Mouse (Mus musculus) CH12.LX (cell line): ENCODE measurements at regions not wholly inside any gene's neighbourhood (a gene's known extent, or its start where the extent isn't known, plus 50 kb on each side); places are given as distances from the start of the nearest gene placed in this dataset.

ENCODE experiments used
- DNase-seq: peaks from one replicate; pipeline ENCODE4 v3.0.0-alpha.2; 2013; ENCODE audit errors: extremely low read depth
- H3K27ac ChIP-seq: 2 replicates; pipeline ENCODE4 v1.5.1; 2012; ENCODE audit warnings: low read depth, mild to moderate bottlenecking, control low read depth, moderate library complexity; ENCODE audit not compliant: insufficient read depth
- H3K27me3 ChIP-seq: replicated peaks from 2 replicates; pipeline ENCODE3; 2012; ENCODE audit warnings: inconsistent platforms
- H3K36me3 ChIP-seq, 2 experiments: replicated peaks in 1 of 2; 2 replicates each; pipeline versions ENCODE3 to v1.6.1; 2012; ENCODE audit warnings: inconsistent platforms in 1 of 2, low read length in 1 of 2, mild to moderate bottlenecking in 1 of 2, mixed read lengths in 1 of 2, moderate library complexity in 1 of 2; ENCODE audit not compliant: control insufficient read depth in 1 of 2, insufficient read depth in 1 of 2
- H3K4me1 ChIP-seq, 2 experiments: 2 replicates each; pipeline ENCODE4 v1.6.1; 2012; ENCODE audit warnings: inconsistent platforms in 1 of 2, moderate library complexity in 1 of 2; ENCODE audit not compliant: insufficient read depth in 2 of 2, control insufficient read depth in 1 of 2
- H3K4me2 ChIP-seq: 2 replicates; pipeline ENCODE4 v1.6.1; 2012; ENCODE audit warnings: low read depth, mild to moderate bottlenecking, control low read depth; ENCODE audit not compliant: poor library complexity, insufficient read depth, severe bottlenecking
- H3K4me3 ChIP-seq, 3 experiments: fragments of 150-350 bp in 1 of 3; sonication (generic) in 1 of 3; replicated peaks in 1 of 3; 2 replicates each; pipeline versions ENCODE3 to v1.5.1; 2011 to 2012; ENCODE audit warnings: low read depth in 2 of 3, low read length in 2 of 3, mild to moderate bottlenecking in 2 of 3, moderate library complexity in 2 of 3, control low read depth in 1 of 3, improper control_type of control experiment in 1 of 3, inconsistent platforms in 1 of 3, mixed read lengths in 1 of 3; ENCODE audit not compliant: poor library complexity in 1 of 3
- H3K79me2 ChIP-seq: replicated peaks from 2 replicates; pipeline ENCODE4 v1.6.1; 2012; ENCODE audit warnings: mild to moderate bottlenecking, moderate library complexity; ENCODE audit not compliant: control insufficient read depth, poor library complexity, insufficient read depth, severe bottlenecking; ENCODE audit errors: extremely low read depth
- H3K9ac ChIP-seq: 2 replicates; pipeline ENCODE4 v1.6.1; 2012; ENCODE audit warnings: low read depth, mild to moderate bottlenecking, control low read depth, moderate library complexity; ENCODE audit not compliant: insufficient read depth
- H3K9me3 ChIP-seq: replicated peaks from 2 replicates; pipeline ENCODE3; 2012; ENCODE audit warnings: low read length, inconsistent platforms, mixed read lengths
- BHLHE40 ChIP-seq: IDR thresholded peaks from 2 replicates; pipeline ENCODE4 v1.6.1; 2011; ENCODE audit warnings: mild to moderate bottlenecking, low read depth, low read length, improper control_type of control experiment
- CHD1 ChIP-seq: IDR thresholded peaks from 2 replicates; pipeline ENCODE4 v1.6.1; 2012; ENCODE audit warnings: low read depth, low read length, improper control_type of control experiment, inconsistent platforms
- ELF1 ChIP-seq: IDR thresholded peaks from 2 replicates; pipeline ENCODE4 v1.6.1; 2014; ENCODE audit warnings: low read depth, mild to moderate bottlenecking, inconsistent platforms, low read length, improper control_type of control experiment
- EP300 ChIP-seq: IDR thresholded peaks from 2 replicates; pipeline ENCODE4 v1.6.1; 2011; ENCODE audit warnings: low read length, improper control_type of control experiment
- HCFC1 ChIP-seq: IDR thresholded peaks from 2 replicates; pipeline ENCODE4 v1.6.1; 2012; ENCODE audit warnings: low read depth, mild to moderate bottlenecking, inconsistent platforms, low read length, improper control_type of control experiment
- IRF4 ChIP-seq: IDR thresholded peaks from 2 replicates; pipeline ENCODE4 v1.6.1; 2014; ENCODE audit warnings: low read depth, mild to moderate bottlenecking, inconsistent platforms, low read length, improper control_type of control experiment
- JUN ChIP-seq: IDR thresholded peaks from 2 replicates; pipeline ENCODE4 v1.6.1; 2011; ENCODE audit warnings: low read depth, mild to moderate bottlenecking, low read length, improper control_type of control experiment, moderate library complexity; ENCODE audit not compliant: insufficient read depth
- JUND ChIP-seq: conservative IDR thresholded peaks from 2 replicates; pipeline ENCODE4 v1.6.1; 2011; ENCODE audit warnings: low read depth, low read length, improper control_type of control experiment
- KAT2A ChIP-seq: IDR thresholded peaks from 2 replicates; pipeline ENCODE4 v1.6.1; 2012; ENCODE audit warnings: low read length, improper control_type of control experiment, inconsistent platforms; ENCODE audit not compliant: insufficient replicate concordance
- MAFK ChIP-seq: IDR thresholded peaks from 2 replicates; pipeline ENCODE4 v1.6.1; 2011; ENCODE audit warnings: low read length, improper control_type of control experiment; ENCODE audit not compliant: insufficient replicate concordance
- MEF2A ChIP-seq: IDR thresholded peaks from 2 replicates; pipeline ENCODE4 v1.6.1; 2014; ENCODE audit warnings: low read depth, mild to moderate bottlenecking, inconsistent platforms, low read length, improper control_type of control experiment, borderline replicate concordance
- MXI1 ChIP-seq: IDR thresholded peaks from 2 replicates; pipeline ENCODE4 v1.6.1; 2011; ENCODE audit warnings: mild to moderate bottlenecking, low read depth, low read length, improper control_type of control experiment
- NELFE ChIP-seq: IDR thresholded peaks from 2 replicates; pipeline ENCODE4 v1.6.1; 2011; ENCODE audit warnings: low read depth, low read length, improper control_type of control experiment
- POLR2A ChIP-seq: IDR thresholded peaks from 2 replicates; pipeline ENCODE4 v1.6.1; 2011; ENCODE audit warnings: low read depth, mild to moderate bottlenecking, improper control_type of control experiment, low read length
- POLR2AphosphoS2 ChIP-seq: IDR thresholded peaks from 2 replicates; pipeline ENCODE4 v1.6.1; 2011; ENCODE audit warnings: low read depth, low read length, improper control_type of control experiment
- RAD21 ChIP-seq: IDR thresholded peaks from 2 replicates; pipeline ENCODE4 v1.6.1; 2011; ENCODE audit warnings: low read depth, mild to moderate bottlenecking, low read length, improper control_type of control experiment, moderate library complexity
- RCOR1 ChIP-seq: conservative IDR thresholded peaks from 2 replicates; pipeline ENCODE4 v1.6.1; 2012; ENCODE audit warnings: low read depth, mild to moderate bottlenecking, inconsistent platforms, low read length, improper control_type of control experiment
- SIN3A ChIP-seq: IDR thresholded peaks from 2 replicates; pipeline ENCODE4 v1.6.1; 2012; ENCODE audit warnings: low read length, improper control_type of control experiment, inconsistent platforms
- SMC3 ChIP-seq: IDR thresholded peaks from 2 replicates; pipeline ENCODE4 v1.6.1; 2011; ENCODE audit warnings: low read depth, low read length, improper control_type of control experiment
- TBP ChIP-seq: conservative IDR thresholded peaks from 2 replicates; pipeline ENCODE4 v1.6.1; 2011; ENCODE audit warnings: low read depth, low read length, improper control_type of control experiment
- TCF12 ChIP-seq: IDR thresholded peaks from 2 replicates; pipeline ENCODE4 v1.6.1; 2014; ENCODE audit warnings: low read depth, mild to moderate bottlenecking, inconsistent platforms, low read length, improper control_type of control experiment
- UBTF ChIP-seq: IDR thresholded peaks from 2 replicates; pipeline ENCODE4 v1.6.1; 2012; ENCODE audit warnings: low read depth, mild to moderate bottlenecking, inconsistent platforms, low read length, improper control_type of control experiment, moderate library complexity
- USF1 ChIP-seq: IDR thresholded peaks from 2 replicates; pipeline ENCODE4 v1.6.1; 2014; ENCODE audit warnings: low read depth, mild to moderate bottlenecking, inconsistent platforms, low read length, improper control_type of control experiment
- ZC3H11A ChIP-seq: IDR thresholded peaks from 2 replicates; pipeline ENCODE4 v1.6.1; 2012; ENCODE audit warnings: low read depth, mild to moderate bottlenecking, inconsistent platforms, low read length, improper control_type of control experiment
- ZKSCAN1 ChIP-seq: IDR thresholded peaks from 2 replicates; pipeline ENCODE4 v1.6.1; 2012; ENCODE audit warnings: low read depth, inconsistent platforms, low read length, improper control_type of control experiment, borderline replicate concordance
- ZMIZ1 ChIP-seq: IDR thresholded peaks from 2 replicates; pipeline ENCODE4 v1.6.1; 2012; ENCODE audit warnings: low read depth, mild to moderate bottlenecking, inconsistent platforms, low read length, improper control_type of control experiment
- dilution Hi-C: fragments of 300-500 bp; cut with MboI; formaldehyde crosslinking; loops from 2 replicates; pipeline ENCODE4 v1.14.3; 2020; ENCODE audit warnings: low sequenced_read_pairs; ENCODE audit not compliant: extremely low pct_unique_long_range_greater_than_20kb, extremely low pct_ligation_motif_present
- in situ Hi-C: fragments of 300-500 bp; cut with MboI; formaldehyde crosslinking; loops from 3 replicates; pipeline ENCODE4 v1.14.3; 2019; ENCODE audit warnings: low sequenced_read_pairs, low pct_ligation_motif_present, low pct_unique_long_range_greater_than_20kb, mixed read lengths

- dilution Hi-C loops = no loop called here
- peaks cover 2% of the 10 kb centered on the region for H3K27me3 ChIP-seq
- no peak overlapping the region for H3K9ac ChIP-seq
- H3K36me3 ChIP-seq = no peaks in the 10 kb centered on the region
- H3K27ac ChIP-seq = no peak overlapping the region
- H3K4me1 ChIP-seq = peaks cover 11 to 19% of the 10 kb centered on the region in 2 experiments
- no peaks in the 10 kb centered on the region for H3K9me3 ChIP-seq
- no peak overlapping the region for H3K4me2 ChIP-seq
- TF ChIP-seq HCFC1 = no peak
- TF ChIP-seq TBP = no peak
- TF ChIP-seq MXI1 = no peak
- TF ChIP-seq UBTF = no peak
- no peak for TF ChIP-seq POLR2A
- TF ChIP-seq ZC3H11A = no peak
- no peak for TF ChIP-seq JUN
- no peak for TF ChIP-seq KAT2A
- H3K4me3 ChIP-seq = no peak overlapping the region
- no peak for DNase-seq
- in situ Hi-C loops = no loop called here
- H3K79me2 ChIP-seq = no peaks in the 10 kb centered on the region
These were observed 68.2 kb upstream of the Dgkg start for GRCm38 (mm10) chr16:22725261-22725660.

- Histone ChIP-seq H3K27ac (no peak overlapping the region), H3K4me3 (no peak overlapping the region), H3K9me3 (no peaks in the 10 kb centered on the region), H3K4me1 (peaks cover 3 to 6% of the 10 kb centered on the region in 2 experiments; a peak in 3 of 4 replicates), H3K4me2 (no peak overlapping the region), H3K79me2 (no peaks in the 10 kb centered on the region), H3K27me3 (no peaks in the 10 kb centered on the region), H3K9ac (no peak overlapping the region), H3K36me3 (no peaks in the 10 kb centered on the region)
- in situ Hi-C loops (no loop called here), dilution Hi-C loops (no loop called here)
- no peak for DNase-seq
- TF ChIP-seq MAFK (no peak), NELFE (no peak), USF1 (no peak), RAD21 (no peak), ZMIZ1 (no peak), POLR2AphosphoS2 (no peak), EP300 (peak; percentile 42; the same call in 1 of the 2 replicates), SIN3A (no peak), MEF2A (no peak), CHD1 (no peak), JUN (peak; percentile 44; the same call in 1 of the 2 replicates), ELF1 (no peak), ZC3H11A (no peak), JUND (peak; percentile 74), TCF12 (no peak), HCFC1 (no peak), SMC3 (no peak), ZKSCAN1 (no peak), BHLHE40 (peak; percentile 31; the same call in 1 of the 2 replicates), RCOR1 (no peak), IRF4 (peak; percentile 73; the same call in 1 of the 2 replicates)
These were observed 66.3 kb upstream of the Dgkg start for GRCm38 (mm10) chr16:22723333-22723732.
